Mouse (Mus musculus): ENCODE measurements at regions not wholly inside any gene's neighbourhood (a gene's known extent, or its start where the extent isn't known, plus 50 kb on each side); places are given as distances from the start of the nearest gene placed in this dataset.

GRCm38 (mm10) chr3:106879994-106880393 is 53.9 kb upstream of the Olfr266 start:
- DNase-seq (ENCODE audit: low spot score) = peak; percentile 18

- peak; percentile 46 for DNase-seq (ENCODE audit: low spot score)
Measured at GRCm38 (mm10) chr3:106903198-106903597, 77.1 kb upstream of the Olfr266 start.

- no peak for DNase-seq (ENCODE audit: low spot score)
Measured at GRCm38 (mm10) chr3:106906668-106907067, 80.6 kb upstream of the Olfr266 start.

- no peak for DNase-seq (ENCODE audit: low spot score)
Measured at GRCm38 (mm10) chr3:106936067-106936466, 99.9 kb upstream of the Kcna3 start.

GRCm38 (mm10) chr3:106940095-106940494 is 95.9 kb upstream of the Kcna3 start:
- DNase-seq (ENCODE audit: low spot score) = peak; percentile 69

GRCm38 (mm10) chr3:106955555-106956446 is 80.2 kb upstream of the Kcna3 start:
- DNase-seq (ENCODE audit: low spot score) = no peak

- no peak for DNase-seq (ENCODE audit: low spot score)
Measured at GRCm38 (mm10) chr3:106957162-106957895, 78.6 kb upstream of the Kcna3 start.

- no peak for DNase-seq (ENCODE audit: low spot score)
Measured at GRCm38 (mm10) chr3:106958194-106958593, 77.8 kb upstream of the Kcna3 start.

- DNase-seq (ENCODE audit: low spot score) = no peak
Measured at GRCm38 (mm10) chr3:106960596-106960995, 75.4 kb upstream of the Kcna3 start.

GRCm38 (mm10) chr3:106962466-106962865 is 73.5 kb upstream of the Kcna3 start:
- peak; percentile 60 for DNase-seq (ENCODE audit: low spot score)

- peak; percentile 17 for DNase-seq (ENCODE audit: low spot score)
Measured at GRCm38 (mm10) chr3:106966198-106966597, 69.8 kb upstream of the Kcna3 start.

GRCm38 (mm10) chr3:106967479-106967878 is 68.5 kb upstream of the Kcna3 start:
- DNase-seq (ENCODE audit: low spot score) = no peak

- no peak for DNase-seq (ENCODE audit: low spot score)
Measured at GRCm38 (mm10) chr3:106974114-106974789, 61.7 kb upstream of the Kcna3 start.

GRCm38 (mm10) chr3:106978728-106979127 is 57.2 kb upstream of the Kcna3 start:
- DNase-seq (ENCODE audit: low spot score) = no peak

GRCm38 (mm10) chr3:106980914-106981313 is 55.1 kb upstream of the Kcna3 start:
- DNase-seq (ENCODE audit: low spot score) = no peak

GRCm38 (mm10) chr3:106981323-106981722 is 54.6 kb upstream of the Kcna3 start:
- no peak for DNase-seq (ENCODE audit: low spot score)

- DNase-seq (ENCODE audit: low spot score) = no peak
Measured at GRCm38 (mm10) chr3:106984231-106984630, 51.7 kb upstream of the Kcna3 start.
